Mouse (Mus musculus): ENCODE measurements around the gene Rho. TPM values are rescaled to one million over a fixed set of nuclear protein-coding genes. Genes with fewer than 3 reads are reported as not detected.

Rho gene
- polyA plus RNA-seq, 2 experiments = 0.22 to 0.67 TPM

DNA sequence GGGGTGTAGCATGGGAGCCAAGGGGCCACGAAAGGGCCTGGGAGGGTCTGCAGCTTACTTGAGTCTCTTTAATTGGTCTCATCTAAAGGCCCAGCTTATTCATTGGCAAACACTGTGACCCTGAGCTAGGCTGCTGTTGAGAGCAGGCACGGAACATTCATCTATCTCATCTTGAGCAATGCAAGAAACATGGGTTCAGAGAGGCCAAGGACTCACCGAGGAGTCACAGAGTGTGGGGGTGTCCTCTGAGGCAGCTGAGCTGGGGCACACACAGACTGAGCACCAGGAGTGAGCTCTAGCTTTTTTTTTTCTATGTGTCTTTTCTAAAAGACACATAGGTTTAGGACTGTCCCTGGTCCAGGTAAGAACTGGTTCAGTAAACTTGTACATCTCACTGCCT is 843 bp downstream of the Rho start:
- H3K27me3 ChIP-seq (ENCODE audit: control insufficient read depth, insufficient read depth, low read length) = no peaks in the 10 kb centered on the region
- no peak overlapping the region for H3K27ac ChIP-seq (replicated peaks; ENCODE audit: low read depth, low read length)
- ATAC-seq (ENCODE audit: low FRiP score, low read depth) (no peak), DNase-seq (ENCODE audit: low spot score) (no peak)
- H3K36me3 ChIP-seq (ENCODE audit: control insufficient read depth, insufficient read depth, low read length) = no peaks in the 10 kb centered on the region
- 88% methylated on average over 3 of the region's 3 CpGs for WGBS
- no peak overlapping the region for H3K9ac ChIP-seq (ENCODE audit: low read depth, low read length, severe bottlenecking)
- H3K4me1 ChIP-seq (ENCODE audit: control insufficient read depth, insufficient read depth, low read length) = no peaks in the 10 kb centered on the region
- no peak for TF ChIP-seq POLR2A (IDR thresholded peaks at IDR 0.05; ENCODE audit: borderline replicate concordance, extremely low read depth, insufficient read depth, insufficient read length)
- H3K4me2 ChIP-seq (replicated peaks; ENCODE audit: low read depth, low read length, severe bottlenecking) = no peak overlapping the region
- H3K4me3 ChIP-seq (replicated peaks; ENCODE audit: low read length) = no peak overlapping the region
- no peaks in the 10 kb centered on the region for H3K9me3 ChIP-seq (ENCODE audit: control insufficient read depth, low read length)

GRCm38 (mm10) chr6:115935544-115935943 is 4.0 kb downstream of the Rho start:
- no peaks in the 10 kb centered on the region for H3K9me3 ChIP-seq (ENCODE audit: control insufficient read depth, low read length)
- H3K27me3 ChIP-seq (ENCODE audit: control insufficient read depth, insufficient read depth, low read length) = no peaks in the 10 kb centered on the region
- no peaks in the 10 kb centered on the region for H3K4me1 ChIP-seq (ENCODE audit: control insufficient read depth, insufficient read depth, low read length)
- H3K36me3 ChIP-seq (ENCODE audit: control insufficient read depth, insufficient read depth, low read length) = no peaks in the 10 kb centered on the region
- H3K9ac ChIP-seq (ENCODE audit: low read depth, low read length, severe bottlenecking) = no peak overlapping the region
- no peak for ATAC-seq (ENCODE audit: low FRiP score, low read depth)
- no peak for TF ChIP-seq POLR2A (IDR thresholded peaks at IDR 0.05; ENCODE audit: borderline replicate concordance, extremely low read depth, insufficient read depth, insufficient read length)
- no peak overlapping the region for H3K4me2 ChIP-seq (replicated peaks; ENCODE audit: low read depth, low read length, severe bottlenecking)
- WGBS = 84% methylated on average over 8 of the region's 8 CpGs
- no peak overlapping the region for H3K27ac ChIP-seq (replicated peaks; ENCODE audit: low read depth, low read length)
- no peak overlapping the region for H3K4me3 ChIP-seq (replicated peaks; ENCODE audit: low read length)
- no peak for DNase-seq (ENCODE audit: low spot score)

GRCm38 (mm10) chr6:115938011-115938410 is 6.5 kb downstream of the Rho start:
- no peak overlapping the region for H3K27ac ChIP-seq (replicated peaks; ENCODE audit: low read depth, low read length)
- H3K4me1 ChIP-seq (ENCODE audit: control insufficient read depth, insufficient read depth, low read length) = no peaks in the 10 kb centered on the region
- H3K9ac ChIP-seq (ENCODE audit: low read depth, low read length, severe bottlenecking) = no peak overlapping the region
- no peak for TF ChIP-seq POLR2A (IDR thresholded peaks at IDR 0.05; ENCODE audit: borderline replicate concordance, extremely low read depth, insufficient read depth, insufficient read length)
- no peak overlapping the region for H3K4me3 ChIP-seq (replicated peaks; ENCODE audit: low read length)
- 97% methylated on average over 2 of the region's 2 CpGs for WGBS
- H3K9me3 ChIP-seq (ENCODE audit: control insufficient read depth, low read length) = no peaks in the 10 kb centered on the region
- DNase-seq (ENCODE audit: low spot score) = no peak
- ATAC-seq (ENCODE audit: low FRiP score, low read depth) = no peak
- no peak overlapping the region for H3K4me2 ChIP-seq (replicated peaks; ENCODE audit: low read depth, low read length, severe bottlenecking)
- no peaks in the 10 kb centered on the region for H3K36me3 ChIP-seq (ENCODE audit: control insufficient read depth, insufficient read depth, low read length)
- no peaks in the 10 kb centered on the region for H3K27me3 ChIP-seq (ENCODE audit: control insufficient read depth, insufficient read depth, low read length)

GRCm38 (mm10) chr6:115938798-115939197 is 7.2 kb downstream of the Rho start:
- TF ChIP-seq POLR2A (IDR thresholded peaks at IDR 0.05; ENCODE audit: borderline replicate concordance, extremely low read depth, insufficient read depth, insufficient read length) = no peak
- Histone ChIP-seq H3K4me3 (replicated peaks; ENCODE audit: low read length) (no peak overlapping the region), H3K4me1 (ENCODE audit: control insufficient read depth, insufficient read depth, low read length) (no peaks in the 10 kb centered on the region), H3K9ac (ENCODE audit: low read depth, low read length, severe bottlenecking) (no peak overlapping the region), H3K9me3 (ENCODE audit: control insufficient read depth, low read length) (no peaks in the 10 kb centered on the region), H3K27ac (replicated peaks; ENCODE audit: low read depth, low read length) (no peak overlapping the region), H3K4me2 (replicated peaks; ENCODE audit: low read depth, low read length, severe bottlenecking) (no peak overlapping the region), H3K27me3 (ENCODE audit: control insufficient read depth, insufficient read depth, low read length) (no peaks in the 10 kb centered on the region), H3K36me3 (ENCODE audit: control insufficient read depth, insufficient read depth, low read length) (no peaks in the 10 kb centered on the region)
- WGBS = 53% methylated on average over 1 of the region's 1 CpGs
- DNase-seq (ENCODE audit: low spot score) (no peak), ATAC-seq (ENCODE audit: low FRiP score, low read depth) (no peak)

DNA sequence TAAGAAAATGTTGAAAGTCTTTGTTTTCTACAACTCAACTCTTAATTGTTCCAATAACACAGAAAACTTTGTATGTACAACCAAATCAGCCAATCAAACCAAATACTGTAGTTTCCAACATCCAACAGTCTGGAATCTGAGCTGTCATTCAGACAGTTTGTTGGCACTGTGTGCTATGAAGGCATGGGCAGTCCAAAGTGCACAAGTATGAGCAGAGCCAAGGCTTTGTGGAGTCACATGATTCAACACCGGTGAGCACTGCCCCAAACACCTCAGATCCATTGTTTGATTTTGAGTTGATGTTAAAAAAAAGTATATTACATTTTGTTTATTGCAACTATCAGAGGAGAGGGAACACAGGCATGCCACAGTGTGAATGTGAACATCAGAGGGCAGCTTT is 9.1 kb downstream of the Rho start:
- Histone ChIP-seq H3K4me3 (replicated peaks; ENCODE audit: low read length) (no peak overlapping the region), H3K36me3 (ENCODE audit: control insufficient read depth, insufficient read depth, low read length) (no peaks in the 10 kb centered on the region), H3K4me1 (ENCODE audit: control insufficient read depth, insufficient read depth, low read length) (no peaks in the 10 kb centered on the region), H3K4me2 (replicated peaks; ENCODE audit: low read depth, low read length, severe bottlenecking) (no peak overlapping the region), H3K9me3 (ENCODE audit: control insufficient read depth, low read length) (no peaks in the 10 kb centered on the region), H3K27ac (replicated peaks; ENCODE audit: low read depth, low read length) (no peak overlapping the region), H3K9ac (ENCODE audit: low read depth, low read length, severe bottlenecking) (no peak overlapping the region), H3K27me3 (ENCODE audit: control insufficient read depth, insufficient read depth, low read length) (no peaks in the 10 kb centered on the region)
- no peak for ATAC-seq (ENCODE audit: low FRiP score, low read depth)
- DNase-seq (ENCODE audit: low spot score) = no peak
- no peak for TF ChIP-seq POLR2A (IDR thresholded peaks at IDR 0.05; ENCODE audit: borderline replicate concordance, extremely low read depth, insufficient read depth, insufficient read length)
- 76% methylated on average over 1 of the region's 1 CpGs for WGBS

DNA sequence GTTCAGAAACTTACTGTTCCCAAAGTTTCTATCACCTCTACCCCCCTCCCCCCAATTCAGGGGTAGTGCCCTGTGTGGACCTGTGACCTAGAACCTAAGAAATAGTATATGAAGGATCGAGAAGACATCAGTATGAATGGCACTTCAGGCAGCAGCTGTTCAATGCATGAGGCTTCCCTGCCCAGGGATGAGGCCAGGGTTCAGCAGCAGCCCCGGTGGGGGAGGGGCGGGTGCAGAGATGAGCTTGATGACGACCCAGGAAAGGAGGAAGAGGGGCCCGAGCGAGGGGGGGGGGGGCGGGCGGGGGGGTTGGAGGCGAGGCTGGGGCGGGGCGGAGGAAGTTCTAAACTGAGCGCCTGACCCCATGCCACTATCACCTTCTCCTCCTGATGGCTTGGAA is 9.6 kb downstream of the Rho start:
- no peaks in the 10 kb centered on the region for H3K27me3 ChIP-seq (ENCODE audit: control insufficient read depth, insufficient read depth, low read length)
- H3K4me3 ChIP-seq (replicated peaks; ENCODE audit: low read length) = no peak overlapping the region
- H3K27ac ChIP-seq (replicated peaks; ENCODE audit: low read depth, low read length) = no peak overlapping the region
- no peak for TF ChIP-seq POLR2A (IDR thresholded peaks at IDR 0.05; ENCODE audit: borderline replicate concordance, extremely low read depth, insufficient read depth, insufficient read length)
- ATAC-seq (ENCODE audit: low FRiP score, low read depth) (no peak), DNase-seq (ENCODE audit: low spot score) (no peak)
- no peaks in the 10 kb centered on the region for H3K4me1 ChIP-seq (ENCODE audit: control insufficient read depth, insufficient read depth, low read length)
- H3K9ac ChIP-seq (ENCODE audit: low read depth, low read length, severe bottlenecking) = no peak overlapping the region
- 12% methylated on average over 9 of the region's 12 CpGs for WGBS
- no peaks in the 10 kb centered on the region for H3K36me3 ChIP-seq (ENCODE audit: control insufficient read depth, insufficient read depth, low read length)
- H3K9me3 ChIP-seq (ENCODE audit: control insufficient read depth, low read length) = no peaks in the 10 kb centered on the region
- no peak overlapping the region for H3K4me2 ChIP-seq (replicated peaks; ENCODE audit: low read depth, low read length, severe bottlenecking)
